Mouse (Mus musculus) adrenal gland (tissue): ENCODE data around the gene Grin2b.
"Not testable (repeated sequence)": the region's sequence is repeated elsewhere in the genome, so short reads cannot be mapped to it uniquely, and the experiment has no call there.

Experiments
- intact Hi-C: fragments of 180-260 bp; cut with DNase I; formaldehyde crosslinking; loops from one replicate; pipeline ENCODE4 v1.15.1; 2025
- microRNA-seq, 2 experiments: library from miRNA; unstranded; fragments of <30 nt; microRNA quantifications; one replicate each; pipeline ENCODE4; 2019

Grin2b gene

DNA sequence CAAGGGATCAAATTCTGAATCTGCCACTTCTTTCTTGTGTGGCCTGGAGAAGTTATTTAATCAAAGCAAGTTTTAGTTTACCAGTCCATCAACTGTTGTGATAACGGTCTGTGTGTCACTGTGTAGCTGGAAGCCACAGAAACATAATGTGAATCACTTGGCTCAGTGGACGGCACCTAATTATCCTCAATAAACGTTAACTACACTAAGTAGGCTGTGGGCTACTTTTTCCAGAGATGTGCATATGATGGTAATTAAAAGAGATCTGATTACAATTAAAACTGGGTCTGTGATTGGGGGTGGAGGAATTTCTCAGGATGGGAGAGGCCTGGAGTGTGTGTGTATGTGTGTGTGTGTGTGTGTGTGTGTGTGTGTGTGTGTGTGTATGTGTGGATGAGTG, 471.9 kb downstream of the Grin2b start:
- intact Hi-C loops: no loop called here

DNA sequence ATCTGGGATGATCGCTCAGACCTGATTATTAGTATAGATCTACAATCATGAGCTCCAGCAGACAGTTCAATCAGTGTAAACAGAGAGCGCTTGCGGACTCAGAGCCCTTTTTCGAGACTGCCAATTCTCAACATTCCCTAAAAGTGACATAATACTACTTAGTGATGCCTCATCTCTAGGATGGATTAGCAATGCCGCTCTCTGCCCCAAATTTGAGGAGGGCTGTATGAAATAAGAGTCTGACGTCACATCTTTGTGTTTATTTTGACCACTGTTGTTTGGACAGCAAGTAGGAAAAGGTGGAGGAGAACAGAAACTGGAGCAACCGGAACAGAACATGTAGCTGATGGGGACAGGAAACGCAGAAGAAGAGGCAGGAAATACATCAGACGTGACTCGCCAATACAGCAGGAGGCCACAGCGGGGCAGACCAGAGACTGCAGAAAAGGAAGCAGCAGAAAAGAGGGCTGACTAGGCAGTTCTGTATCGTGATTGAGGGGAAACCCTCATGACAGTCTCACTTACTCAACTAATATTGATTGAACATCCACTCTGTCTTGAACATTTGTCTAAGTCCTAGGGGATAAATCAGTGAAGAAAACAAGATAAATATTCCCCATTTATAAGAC, 472.5 kb downstream of the Grin2b start:
- intact Hi-C loops: no loop called here

DNA sequence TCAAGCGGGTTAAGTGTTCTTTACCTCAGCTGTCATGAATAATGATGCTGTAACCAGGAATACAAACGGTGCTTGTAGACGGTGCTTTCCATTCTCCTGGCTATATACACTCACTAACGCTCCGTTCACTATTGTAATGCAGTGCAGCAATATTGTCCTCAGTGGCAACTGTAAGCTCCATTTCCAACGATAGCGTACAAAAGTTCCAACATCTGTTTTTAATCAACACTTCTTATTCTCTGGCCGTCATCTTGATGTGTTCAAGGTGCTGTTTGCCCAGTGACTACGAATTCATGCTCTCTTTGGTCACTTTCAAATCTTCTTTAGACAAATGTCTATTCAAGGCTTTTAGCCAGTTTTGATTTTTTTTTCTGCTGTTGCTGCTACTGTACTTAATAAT, 480.8 kb downstream of the Grin2b start:
- intact Hi-C loops: no loop called here

DNA sequence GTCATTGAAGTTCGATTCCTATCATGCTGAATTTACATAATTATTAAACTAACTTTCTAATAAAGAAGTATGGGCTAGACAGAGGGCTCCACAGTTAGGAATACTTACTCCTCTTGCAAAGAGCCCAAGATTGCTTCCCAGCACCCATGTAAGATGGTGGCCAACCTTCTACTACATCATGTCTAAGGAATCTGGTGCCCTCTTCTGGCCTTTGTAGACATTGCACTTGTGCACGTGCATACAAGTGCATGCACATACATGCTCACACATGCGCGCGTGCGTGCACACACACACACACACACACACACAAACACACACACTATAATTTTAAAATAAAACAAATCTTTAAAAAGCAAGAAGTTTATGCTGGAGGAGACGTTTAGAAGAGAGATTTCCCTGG, 481.8 kb downstream of the Grin2b start:
- intact Hi-C loops: no loop called here

DNA sequence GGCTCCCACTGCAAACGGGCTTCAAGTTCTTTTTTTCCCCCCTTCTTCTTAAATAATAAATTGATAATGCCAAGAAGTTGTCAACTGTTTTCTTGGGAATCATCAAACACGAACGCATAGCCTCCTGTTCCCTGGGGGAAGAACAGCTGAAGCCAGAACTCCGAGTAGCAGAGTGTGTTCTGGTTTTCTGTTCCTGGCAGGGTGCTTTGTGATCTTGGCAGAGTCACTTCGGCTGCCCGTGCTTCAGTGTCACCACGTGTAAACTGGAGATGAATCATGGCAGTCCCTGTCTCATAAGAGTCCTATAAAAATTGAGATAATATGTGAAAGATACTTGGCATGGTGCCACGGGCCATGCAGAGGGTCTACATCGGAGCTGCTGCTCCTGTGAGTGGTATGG, 485.4 kb downstream of the Grin2b start:
- intact Hi-C loops: no loop called here

DNA sequence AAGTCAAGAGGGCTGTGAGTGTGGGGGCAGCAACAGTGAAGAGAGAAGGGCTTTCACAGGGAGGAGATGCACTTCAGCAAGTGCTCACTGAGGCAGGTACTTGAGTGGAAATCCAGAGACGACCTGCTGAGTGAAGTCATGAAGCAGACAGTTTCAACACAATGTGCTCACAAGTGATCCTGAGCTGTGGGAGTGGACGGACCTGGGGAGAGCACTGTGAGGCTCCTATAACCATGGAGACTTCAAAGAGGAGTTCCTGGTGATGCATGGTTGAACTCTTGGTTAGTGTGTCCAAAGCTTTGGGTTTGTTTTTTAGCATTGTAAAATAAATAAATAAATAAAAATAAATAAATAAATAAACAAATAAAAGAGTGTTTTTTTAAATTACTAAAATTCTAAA, 489.1 kb downstream of the Grin2b start:
- intact Hi-C loops: no loop called here

DNA sequence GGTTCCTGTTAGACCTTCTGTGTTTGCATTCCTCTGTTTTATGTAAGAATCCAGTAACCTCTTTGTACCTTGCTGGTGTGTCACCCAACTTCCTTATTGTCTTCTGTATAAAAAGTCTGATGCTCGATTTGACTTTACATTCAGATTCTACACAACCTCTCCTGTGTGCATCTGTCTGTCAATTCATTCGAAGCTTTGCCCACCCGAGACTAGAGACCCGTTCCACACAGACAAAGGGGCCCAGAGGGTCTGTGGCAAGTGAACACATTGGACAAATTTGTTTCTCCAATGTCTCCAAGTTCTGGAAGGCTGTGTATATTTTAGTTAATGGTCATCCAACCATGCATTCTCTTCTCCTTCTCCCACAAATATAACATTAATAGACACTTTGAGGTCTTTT, 491.9 kb downstream of the Grin2b start:
- intact Hi-C loops: not testable (repeated sequence)

DNA sequence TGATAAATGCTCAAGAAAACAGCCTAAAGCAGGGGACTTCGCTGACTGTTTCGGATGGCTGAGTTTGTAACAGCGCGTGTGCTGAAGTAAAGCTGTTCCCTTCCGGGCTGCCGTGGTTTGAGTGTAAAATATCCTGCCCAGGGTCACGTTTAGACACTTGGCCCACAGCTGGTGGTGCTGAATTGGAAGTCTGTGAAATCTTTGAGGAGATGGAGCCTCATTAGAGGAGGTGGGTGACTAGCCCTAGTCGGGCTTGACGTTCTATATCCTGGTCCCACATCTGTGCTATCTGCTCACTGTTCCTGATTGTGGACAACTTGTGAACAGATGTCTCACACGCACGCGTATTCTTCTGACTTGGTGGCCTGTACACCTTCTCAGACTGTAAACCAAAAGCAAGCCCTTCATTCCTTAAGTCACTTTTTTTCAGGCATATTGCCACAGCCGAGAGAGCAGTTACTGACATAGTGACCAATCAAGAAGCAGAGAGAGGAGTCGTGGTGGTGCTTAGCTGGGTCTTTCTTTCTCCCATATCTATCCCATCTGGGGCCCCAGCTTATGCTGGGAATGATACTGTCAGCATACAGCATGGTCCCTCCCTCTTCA, 493.1 kb downstream of the Grin2b start:
- intact Hi-C loops: no loop called here

DNA sequence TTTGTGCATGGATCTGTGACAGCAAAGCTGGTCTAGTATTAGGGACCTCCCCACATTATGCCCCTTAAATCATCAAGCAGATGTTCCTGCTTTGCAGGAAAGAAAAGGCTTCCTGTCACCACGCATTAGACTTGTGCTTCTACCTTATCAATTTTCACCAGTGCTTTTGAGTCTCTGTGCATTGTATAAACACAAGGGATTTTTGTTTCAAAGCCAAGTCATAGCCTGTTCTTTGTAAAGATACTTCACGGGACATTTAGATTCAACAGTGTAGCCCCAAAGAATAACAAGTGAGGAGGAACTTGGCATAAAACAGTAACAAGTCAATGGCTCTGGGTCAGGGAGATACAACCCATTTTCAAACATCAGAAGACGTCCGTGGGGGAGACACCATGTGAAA, 498.9 kb downstream of the Grin2b start:
- intact Hi-C loops: no loop called here

DNA sequence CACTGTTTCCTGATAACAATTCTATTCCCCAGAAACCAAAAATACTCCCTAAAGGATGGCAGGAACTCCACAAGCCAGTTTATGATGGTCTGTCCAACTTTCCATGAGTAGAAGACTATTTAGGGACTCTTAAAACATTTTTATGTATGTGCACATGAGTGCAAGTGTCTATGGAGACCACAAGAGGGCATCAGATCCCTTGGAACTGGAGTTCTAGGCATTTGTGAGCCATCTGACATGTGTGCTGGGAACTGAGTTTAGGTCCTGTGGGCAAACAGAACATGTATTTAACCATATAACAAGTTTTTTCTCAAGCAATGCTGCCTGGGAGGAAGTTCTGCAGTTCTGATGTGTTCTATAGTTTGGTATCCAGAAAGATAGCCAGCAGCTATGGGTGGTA, 501.3 kb downstream of the Grin2b start:
- intact Hi-C loops: no loop called here

Small RNAs within 50 kb of the gene (microRNA-seq; reads per million reads assigned to microRNA genes)
- gene Gm22892: 0 reads per million in 2 experiments
